Mouse (Mus musculus): ENCODE measurements around the gene Msl3l2. TPM values are rescaled to one million over a fixed set of nuclear protein-coding genes. Genes with fewer than 3 reads are reported as not detected.

Gene Msl3l2
- polyA plus RNA-seq, 2 experiments: 0.94 to 1.0 TPM

DNA sequence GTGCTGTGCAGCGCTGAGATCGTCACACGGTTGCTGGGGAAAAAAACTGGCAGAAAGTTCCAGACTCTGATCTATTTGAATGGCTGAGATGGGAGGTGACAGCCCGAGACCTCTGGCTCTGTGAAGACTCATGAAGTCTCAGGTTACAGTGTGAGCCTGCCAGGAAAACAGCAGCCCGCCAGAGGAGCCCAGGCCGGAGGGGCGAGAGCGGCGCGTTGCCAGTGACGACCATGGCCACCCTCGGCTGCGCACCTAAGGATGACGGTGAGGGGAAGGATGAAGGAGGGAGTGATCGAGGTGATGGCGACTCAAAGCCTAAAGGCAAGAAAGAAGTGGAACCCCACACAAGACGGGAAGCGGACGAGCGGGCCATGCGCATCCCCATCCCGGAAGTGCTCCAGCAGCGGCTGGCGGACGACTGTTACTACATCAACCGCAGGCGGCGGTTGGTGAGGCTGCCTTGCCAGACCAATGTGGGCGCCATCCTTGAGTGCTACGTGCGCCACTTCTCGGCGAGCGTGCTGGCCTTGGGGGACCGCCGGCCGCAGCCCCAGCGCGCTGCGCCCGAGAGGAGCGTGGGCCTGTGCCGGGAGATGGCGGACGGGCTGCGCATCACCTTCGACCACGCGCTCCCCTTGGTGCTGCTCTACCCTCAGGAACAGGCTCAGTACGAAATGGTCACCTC is 8.4 kb downstream of the Msl3l2 start:
- TF ChIP-seq CTCF (IDR thresholded peaks at IDR 0.05; ENCODE audit: low read depth) (no peak), EP300 (IDR thresholded peaks at IDR 0.05; ENCODE audit: low read depth) (no peak)
- Histone ChIP-seq H3K4me3 (ENCODE audit: insufficient read depth in 1 of 2, low read depth in 2 of 2, low read length in 2 of 2) (peak overlapping the region; percentile 55 to 75), H3K4me1 (replicated peaks; ENCODE audit: control insufficient read depth in 2 of 2, insufficient read depth in 2 of 2, low read length in 1 of 2) (no peaks in the 10 kb centered on the region), H3K36me3 (replicated peaks; ENCODE audit: control insufficient read depth, insufficient read depth, low read depth) (no peaks in the 10 kb centered on the region), H3K9ac (replicated peaks) (no peak overlapping the region; the same call in 1 of the 2 replicates), H3K4me2 (ENCODE audit: low read depth) (peak overlapping the region; percentile 70), H3K27ac (no peak overlapping the region), H3K9me3 (ENCODE audit: control insufficient read depth, low read length) (no peaks in the 10 kb centered on the region), H3K27me3 (ENCODE audit: control insufficient read depth, insufficient read depth, low read length) (no peaks in the 10 kb centered on the region)
- peak; percentile 74 for ATAC-seq (ENCODE audit: insufficient read depth)
- DNase-seq (ENCODE audit: low read depth in 3 of 3, low spot score in 3 of 3): no peak
- 0% methylated on average over 49 of the region's 50 CpGs for WGBS (ENCODE audit: insufficient replicate concordance)

DNA sequence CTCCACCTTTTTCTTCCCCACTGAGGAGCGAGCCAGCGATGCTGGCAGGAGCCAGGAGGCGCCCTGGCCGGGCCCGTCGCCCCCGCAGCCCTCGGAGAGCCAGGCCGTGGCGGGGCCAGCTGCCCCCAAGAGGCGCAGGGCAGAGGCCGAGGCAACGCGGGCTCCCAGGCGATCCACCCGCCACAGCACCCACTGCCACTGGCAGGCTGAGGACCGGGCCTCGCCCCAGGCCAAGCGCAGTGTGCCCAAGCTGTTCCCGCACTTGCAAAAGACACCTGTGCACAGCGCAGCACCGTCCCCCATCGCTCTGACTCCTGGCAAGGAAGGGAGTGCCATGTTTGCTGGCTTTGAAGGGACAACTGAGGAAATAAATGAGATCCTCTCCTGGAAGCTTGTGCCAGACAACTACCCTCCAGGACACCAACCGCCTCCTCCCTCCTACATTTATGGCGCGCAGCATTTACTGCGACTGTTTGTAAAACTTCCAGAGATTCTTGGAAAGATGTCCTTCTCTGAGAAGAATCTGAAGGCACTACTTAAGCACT is 9.0 kb downstream of the Msl3l2 start:
- Histone ChIP-seq H3K27ac (no peak overlapping the region), H3K36me3 (replicated peaks; ENCODE audit: control insufficient read depth, insufficient read depth, low read depth) (no peaks in the 10 kb centered on the region), H3K4me1 (replicated peaks; ENCODE audit: control insufficient read depth in 2 of 2, insufficient read depth in 2 of 2, low read length in 1 of 2) (no peaks in the 10 kb centered on the region), H3K9ac (replicated peaks) (no peak overlapping the region; the same call in 1 of the 2 replicates), H3K4me3 (ENCODE audit: insufficient read depth in 1 of 2, low read depth in 2 of 2, low read length in 2 of 2) (peak overlapping the region; percentile 55 to 75), H3K9me3 (ENCODE audit: control insufficient read depth, low read length) (no peaks in the 10 kb centered on the region), H3K4me2 (ENCODE audit: low read depth) (peak overlapping the region; percentile 70), H3K27me3 (ENCODE audit: control insufficient read depth, insufficient read depth, low read length) (no peaks in the 10 kb centered on the region)
- 21% methylated on average over 27 of the region's 27 CpGs for WGBS (ENCODE audit: insufficient replicate concordance)
- TF ChIP-seq EP300 (IDR thresholded peaks at IDR 0.05; ENCODE audit: low read depth) (no peak), CTCF (IDR thresholded peaks at IDR 0.05; ENCODE audit: low read depth) (no peak)
- DNase-seq (ENCODE audit: low read depth in 3 of 3, low spot score in 3 of 3) (no peak), ATAC-seq (ENCODE audit: insufficient read depth) (peak; percentile 59)

DNA sequence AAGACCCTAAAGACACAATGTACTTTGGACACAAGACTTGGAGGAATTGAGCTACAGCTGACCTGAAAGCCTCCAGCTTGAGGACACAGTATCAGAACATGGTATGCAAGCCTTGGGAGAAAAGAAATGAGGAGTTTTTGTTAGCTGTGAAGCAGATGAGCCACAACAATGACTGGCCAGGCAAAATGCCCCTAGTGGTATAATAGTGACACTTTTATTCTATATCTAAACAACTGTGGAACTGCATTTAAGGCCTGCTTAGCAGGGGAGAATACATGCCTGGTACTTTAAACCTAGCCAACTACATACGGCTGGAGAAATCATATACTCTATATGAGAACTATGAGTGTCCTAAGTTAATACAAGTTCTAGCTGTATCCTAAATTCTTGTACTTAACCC is 20.3 kb downstream of the Msl3l2 start:
- no peaks in the 10 kb centered on the region for H3K27me3 ChIP-seq (ENCODE audit: control insufficient read depth, insufficient read depth, low read length)
- H3K9me3 ChIP-seq (ENCODE audit: control insufficient read depth, low read length): no peaks in the 10 kb centered on the region
- H3K4me2 ChIP-seq (ENCODE audit: low read depth): no peak overlapping the region
- no peaks in the 10 kb centered on the region for H3K36me3 ChIP-seq (replicated peaks; ENCODE audit: control insufficient read depth, insufficient read depth, low read depth)
- 79% methylated on average over 1 of the region's 1 CpGs for WGBS (ENCODE audit: insufficient replicate concordance)
- TF ChIP-seq EP300 (IDR thresholded peaks at IDR 0.05; ENCODE audit: low read depth): no peak
- TF ChIP-seq CTCF (IDR thresholded peaks at IDR 0.05; ENCODE audit: low read depth): no peak
- DNase-seq (ENCODE audit: low read depth in 3 of 3, low spot score in 3 of 3) (no peak), ATAC-seq (ENCODE audit: insufficient read depth) (no peak)
- H3K9ac ChIP-seq (replicated peaks): no peak overlapping the region
- no peak overlapping the region for H3K4me3 ChIP-seq (ENCODE audit: insufficient read depth in 1 of 2, low read depth in 2 of 2, low read length in 2 of 2)
- H3K4me1 ChIP-seq (replicated peaks; ENCODE audit: control insufficient read depth in 2 of 2, insufficient read depth in 2 of 2, low read length in 1 of 2): no peaks in the 10 kb centered on the region
- no peak overlapping the region for H3K27ac ChIP-seq

DNA sequence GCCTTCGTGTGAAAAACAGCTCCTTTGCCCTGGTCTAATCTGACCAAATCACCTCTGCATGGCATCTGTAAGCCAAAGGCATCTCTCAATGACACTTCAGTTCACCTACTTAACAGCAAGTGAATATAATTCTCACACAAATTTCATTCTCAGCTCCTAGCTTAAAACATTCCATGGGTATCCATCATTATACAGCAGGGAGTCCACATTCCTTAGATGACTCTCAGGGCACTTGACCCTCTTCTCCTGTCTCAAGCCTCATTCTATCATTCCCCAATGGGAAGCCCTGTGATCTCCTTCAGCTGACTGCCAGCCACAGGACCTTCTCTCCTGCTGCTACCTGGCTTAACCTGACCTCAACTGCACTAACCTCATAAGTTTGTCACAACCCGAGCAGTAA is 22.9 kb downstream of the Msl3l2 start:
- DNase-seq (ENCODE audit: low read depth in 3 of 3, low spot score in 3 of 3) (no peak), ATAC-seq (ENCODE audit: insufficient read depth) (no peak)
- no peaks in the 10 kb centered on the region for H3K27me3 ChIP-seq (ENCODE audit: control insufficient read depth, insufficient read depth, low read length)
- TF ChIP-seq CTCF (IDR thresholded peaks at IDR 0.05; ENCODE audit: low read depth) (no peak), EP300 (IDR thresholded peaks at IDR 0.05; ENCODE audit: low read depth) (no peak)
- no peaks in the 10 kb centered on the region for H3K4me1 ChIP-seq (replicated peaks; ENCODE audit: control insufficient read depth in 2 of 2, insufficient read depth in 2 of 2, low read length in 1 of 2)
- H3K36me3 ChIP-seq (replicated peaks; ENCODE audit: control insufficient read depth, insufficient read depth, low read depth): no peaks in the 10 kb centered on the region
- no peak overlapping the region for H3K4me3 ChIP-seq (ENCODE audit: insufficient read depth in 1 of 2, low read depth in 2 of 2, low read length in 2 of 2)
- H3K9me3 ChIP-seq (ENCODE audit: control insufficient read depth, low read length): no peaks in the 10 kb centered on the region
- no peak overlapping the region for H3K4me2 ChIP-seq (ENCODE audit: low read depth)
- no peak overlapping the region for H3K9ac ChIP-seq (replicated peaks)
- no peak overlapping the region for H3K27ac ChIP-seq
- WGBS (ENCODE audit: insufficient replicate concordance): 64% methylated on average over 2 of the region's 2 CpGs

DNA sequence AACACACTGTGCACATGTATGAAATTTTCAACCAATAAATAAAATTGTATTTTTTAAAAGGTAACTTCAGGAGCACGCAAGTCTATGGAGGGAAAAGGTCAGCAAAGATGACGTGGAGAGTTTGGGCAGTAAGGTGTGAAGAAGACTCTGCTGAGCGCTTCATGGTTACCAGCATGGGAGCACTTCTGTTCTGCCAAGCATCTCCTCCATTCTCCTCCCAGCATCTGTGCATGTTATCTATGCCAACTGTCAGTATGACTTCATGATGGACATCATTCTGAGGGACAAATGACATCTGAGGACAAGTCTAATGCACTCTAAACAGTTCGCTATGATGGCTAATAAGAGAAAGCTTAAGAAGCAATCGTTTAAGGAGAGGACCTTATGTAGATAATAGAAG is 30.5 kb downstream of the Msl3l2 start:
- H3K27ac ChIP-seq: no peak overlapping the region
- no peak overlapping the region for H3K4me2 ChIP-seq (ENCODE audit: low read depth)
- WGBS (ENCODE audit: insufficient replicate concordance): 70% methylated on average over 5 of the region's 5 CpGs
- TF ChIP-seq EP300 (IDR thresholded peaks at IDR 0.05; ENCODE audit: low read depth) (no peak), CTCF (IDR thresholded peaks at IDR 0.05; ENCODE audit: low read depth) (no peak)
- H3K9ac ChIP-seq (replicated peaks): no peak overlapping the region
- H3K36me3 ChIP-seq (replicated peaks; ENCODE audit: control insufficient read depth, insufficient read depth, low read depth): no peaks in the 10 kb centered on the region
- DNase-seq (ENCODE audit: low read depth in 3 of 3, low spot score in 3 of 3) (no peak), ATAC-seq (ENCODE audit: insufficient read depth) (no peak)
- H3K27me3 ChIP-seq (ENCODE audit: control insufficient read depth, insufficient read depth, low read length): no peaks in the 10 kb centered on the region
- no peaks in the 10 kb centered on the region for H3K9me3 ChIP-seq (ENCODE audit: control insufficient read depth, low read length)
- H3K4me3 ChIP-seq (ENCODE audit: insufficient read depth in 1 of 2, low read depth in 2 of 2, low read length in 2 of 2): no peak overlapping the region
- H3K4me1 ChIP-seq (replicated peaks; ENCODE audit: control insufficient read depth in 2 of 2, insufficient read depth in 2 of 2, low read length in 1 of 2): no peaks in the 10 kb centered on the region
